Mouse (Mus musculus): ENCODE measurements at regions not wholly inside any gene's neighbourhood (a gene's known extent, or its start where the extent isn't known, plus 50 kb on each side); places are given as distances from the start of the nearest gene placed in this dataset.
A peak's percentile ranks its signal among the peaks of the same experiment; 100 is the strongest.
"Not testable (repeated sequence)": the region's sequence is repeated elsewhere in the genome, so short reads cannot be mapped to it uniquely, and the experiment has no call there.

- H3K4me1 ChIP-seq = no peaks in the 10 kb centered on the region
- H3K36me3 ChIP-seq (replicated peaks) = no peaks in the 10 kb centered on the region
- H3K9me3 ChIP-seq = no peaks in the 10 kb centered on the region
- no peak overlapping the region for H3K27ac ChIP-seq
- H3K27me3 ChIP-seq (ENCODE audit: poor library complexity, severe bottlenecking) = no peaks in the 10 kb centered on the region
- 86% methylated on average over 2 of the region's 2 CpGs for WGBS
- no peak overlapping the region for H3K4me3 ChIP-seq
- DNase-seq (ENCODE audit: extremely low spot score, low spot score) = no peak
Observed at GRCm38 (mm10) chr6:101793986-101794385, 416.3 kb upstream of the Pdzrn3 start.

GRCm38 (mm10) chr6:101777864-101778263 is 400.2 kb upstream of the Pdzrn3 start:
- no peaks in the 10 kb centered on the region for H3K9me3 ChIP-seq
- no peak for DNase-seq (ENCODE audit: extremely low spot score, low spot score)
- no peak overlapping the region for H3K27ac ChIP-seq
- whole genome bisulfite sequencing = 86% methylated on average over 3 of the region's 3 CpGs
- no peaks in the 10 kb centered on the region for H3K36me3 ChIP-seq (replicated peaks)
- no peaks in the 10 kb centered on the region for H3K4me1 ChIP-seq
- H3K27me3 ChIP-seq (ENCODE audit: poor library complexity, severe bottlenecking) = no peaks in the 10 kb centered on the region
- H3K4me3 ChIP-seq = no peak overlapping the region

GRCm38 (mm10) chr6:101773151-101773550 is 395.5 kb upstream of the Pdzrn3 start:
- no peak overlapping the region for H3K4me3 ChIP-seq
- no peaks in the 10 kb centered on the region for H3K4me1 ChIP-seq
- H3K9me3 ChIP-seq = no peaks in the 10 kb centered on the region
- no peak overlapping the region for H3K27ac ChIP-seq
- WGBS = 78% methylated on average over 5 of the region's 5 CpGs
- H3K36me3 ChIP-seq (replicated peaks) = no peaks in the 10 kb centered on the region
- DNase-seq (ENCODE audit: extremely low spot score, low spot score) = no peak
- no peaks in the 10 kb centered on the region for H3K27me3 ChIP-seq (ENCODE audit: poor library complexity, severe bottlenecking)

GRCm38 (mm10) chr6:101735107-101735506 is 357.4 kb upstream of the Pdzrn3 start:
- 25% methylated on average over 3 of the region's 3 CpGs for WGBS

GRCm38 (mm10) chr6:101720513-101720912 is 342.8 kb upstream of the Pdzrn3 start:
- Histone ChIP-seq H3K36me3 (replicated peaks) (no peaks in the 10 kb centered on the region), H3K27me3 (ENCODE audit: poor library complexity, severe bottlenecking) (no peaks in the 10 kb centered on the region), H3K4me3 (no peak overlapping the region), H3K27ac (no peak overlapping the region), H3K9me3 (no peaks in the 10 kb centered on the region), H3K4me1 (no peaks in the 10 kb centered on the region)
- DNase-seq (ENCODE audit: extremely low spot score, low spot score) = no peak

More at GRCm38 (mm10) chr6:101735107-101735506, 357.4 kb upstream of the Pdzrn3 start:
- no peaks in the 10 kb centered on the region for H3K4me1 ChIP-seq
- H3K4me3 ChIP-seq = no peak overlapping the region
- no peak for DNase-seq (ENCODE audit: extremely low spot score, low spot score)
- no peak overlapping the region for H3K27ac ChIP-seq
- no peaks in the 10 kb centered on the region for H3K27me3 ChIP-seq (ENCODE audit: poor library complexity, severe bottlenecking)
- no peaks in the 10 kb centered on the region for H3K9me3 ChIP-seq
- H3K36me3 ChIP-seq (replicated peaks) = no peaks in the 10 kb centered on the region

GRCm38 (mm10) chr6:101689684-101690083 is 312.0 kb upstream of the Pdzrn3 start:
- H3K4me1 ChIP-seq = no peaks in the 10 kb centered on the region
- H3K4me3 ChIP-seq = no peak overlapping the region
- H3K9me3 ChIP-seq = no peaks in the 10 kb centered on the region
- 93% methylated on average over 2 of the region's 2 CpGs for WGBS
- H3K27ac ChIP-seq = no peak overlapping the region
- no peaks in the 10 kb centered on the region for H3K36me3 ChIP-seq (replicated peaks)
- no peak for DNase-seq (ENCODE audit: extremely low spot score, low spot score)
- no peaks in the 10 kb centered on the region for H3K27me3 ChIP-seq (ENCODE audit: poor library complexity, severe bottlenecking)

GRCm38 (mm10) chr6:101686578-101686977 is 308.9 kb upstream of the Pdzrn3 start:
- Histone ChIP-seq H3K36me3 (replicated peaks) (no peaks in the 10 kb centered on the region), H3K27me3 (ENCODE audit: poor library complexity, severe bottlenecking) (no peaks in the 10 kb centered on the region), H3K27ac (no peak overlapping the region), H3K4me1 (no peaks in the 10 kb centered on the region), H3K4me3 (no peak overlapping the region), H3K9me3 (no peaks in the 10 kb centered on the region)
- DNase-seq (ENCODE audit: extremely low spot score, low spot score) = no peak

GRCm38 (mm10) chr6:101685734-101686133 is 308.0 kb upstream of the Pdzrn3 start:
- 84% methylated on average over 8 of the region's 8 CpGs for WGBS
- H3K27ac ChIP-seq = no peak overlapping the region
- no peaks in the 10 kb centered on the region for H3K36me3 ChIP-seq (replicated peaks)
- DNase-seq (ENCODE audit: extremely low spot score, low spot score) = no peak
- H3K9me3 ChIP-seq = no peaks in the 10 kb centered on the region
- no peaks in the 10 kb centered on the region for H3K4me1 ChIP-seq
- H3K4me3 ChIP-seq = no peak overlapping the region
- no peaks in the 10 kb centered on the region for H3K27me3 ChIP-seq (ENCODE audit: poor library complexity, severe bottlenecking)

- 71% methylated on average over 2 of the region's 2 CpGs for WGBS
- Histone ChIP-seq H3K4me3 (no peak overlapping the region), H3K36me3 (replicated peaks) (no peaks in the 10 kb centered on the region), H3K4me1 (no peaks in the 10 kb centered on the region), H3K9me3 (no peaks in the 10 kb centered on the region), H3K27ac (no peak overlapping the region), H3K27me3 (ENCODE audit: poor library complexity, severe bottlenecking) (no peaks in the 10 kb centered on the region)
- DNase-seq (ENCODE audit: extremely low spot score, low spot score) = no peak
Observed at GRCm38 (mm10) chr6:101684390-101684789, 306.7 kb upstream of the Pdzrn3 start.

GRCm38 (mm10) chr6:101674846-101675245 is 297.1 kb upstream of the Pdzrn3 start:
- Histone ChIP-seq H3K4me3 (no peak overlapping the region), H3K9me3 (no peaks in the 10 kb centered on the region), H3K36me3 (replicated peaks) (no peaks in the 10 kb centered on the region), H3K27me3 (ENCODE audit: poor library complexity, severe bottlenecking) (no peaks in the 10 kb centered on the region), H3K4me1 (peaks cover 6% of the 10 kb centered on the region), H3K27ac (no peak overlapping the region)
- WGBS = 88% methylated on average over 4 of the region's 4 CpGs
- DNase-seq (ENCODE audit: extremely low spot score, low spot score) = no peak

GRCm38 (mm10) chr6:101670770-101671169 is 293.1 kb upstream of the Pdzrn3 start:
- no peak for DNase-seq (ENCODE audit: extremely low spot score, low spot score)
- Histone ChIP-seq H3K36me3 (replicated peaks) (no peaks in the 10 kb centered on the region), H3K4me1 (peaks cover 17% of the 10 kb centered on the region), H3K9me3 (no peaks in the 10 kb centered on the region), H3K4me3 (no peak overlapping the region), H3K27ac (no peak overlapping the region), H3K27me3 (ENCODE audit: poor library complexity, severe bottlenecking) (no peaks in the 10 kb centered on the region)
- 61% methylated on average over 5 of the region's 5 CpGs for WGBS

- 74% methylated on average over 5 of the region's 5 CpGs for WGBS
- Histone ChIP-seq H3K4me1 (peaks cover 17% of the 10 kb centered on the region), H3K27me3 (ENCODE audit: poor library complexity, severe bottlenecking) (no peaks in the 10 kb centered on the region), H3K9me3 (no peaks in the 10 kb centered on the region), H3K4me3 (no peak overlapping the region), H3K27ac (no peak overlapping the region), H3K36me3 (replicated peaks) (no peaks in the 10 kb centered on the region)
- no peak for DNase-seq (ENCODE audit: extremely low spot score, low spot score)
Observed at GRCm38 (mm10) chr6:101669118-101669845, 291.6 kb upstream of the Pdzrn3 start.

GRCm38 (mm10) chr6:101654351-101654750 is 276.7 kb upstream of the Pdzrn3 start:
- no peaks in the 10 kb centered on the region for H3K36me3 ChIP-seq (replicated peaks)
- no peaks in the 10 kb centered on the region for H3K27me3 ChIP-seq (ENCODE audit: poor library complexity, severe bottlenecking)
- no peak for DNase-seq (ENCODE audit: extremely low spot score, low spot score)
- 92% methylated on average over 6 of the region's 6 CpGs for WGBS
- H3K4me3 ChIP-seq = no peak overlapping the region
- no peak overlapping the region for H3K27ac ChIP-seq
- H3K9me3 ChIP-seq = no peaks in the 10 kb centered on the region
- H3K4me1 ChIP-seq = no peaks in the 10 kb centered on the region

GRCm38 (mm10) chr6:101650348-101650747 is 272.7 kb upstream of the Pdzrn3 start:
- H3K36me3 ChIP-seq (replicated peaks); H3K9me3 ChIP-seq; H3K4me1 ChIP-seq; H3K27ac ChIP-seq; H3K27me3 ChIP-seq (ENCODE audit: poor library complexity, severe bottlenecking); H3K4me3 ChIP-seq: not testable (repeated sequence)
- peak; percentile 40 for DNase-seq (ENCODE audit: extremely low spot score, low spot score)
- 15% methylated on average over 5 of the region's 6 CpGs for WGBS

All from forebrain, embryonic 10.5 days (tissue).